Mouse (Mus musculus) heart, adult 11 months (tissue): ENCODE measurements at regions not wholly inside any gene's neighbourhood (a gene's known extent, or its start where the extent isn't known, plus 50 kb on each side); places are given as distances from the start of the nearest gene placed in this dataset.
A peak's percentile ranks its signal among the peaks of the same experiment; 100 is the strongest.

Experiments
- DNase-seq: peaks from one replicate; pipeline ENCODE4 v3.0.0; 2022

GRCm38 (mm10) chr4:56150716-56151115, 589.2 kb upstream of the Gm26657 start:
- peak; percentile 93 for DNase-seq

GRCm38 (mm10) chr4:56143827-56144226, 596.0 kb upstream of the Gm26657 start:
- no peak for DNase-seq

- no peak for DNase-seq
Observed at GRCm38 (mm10) chr4:56136837-56137236, 603.0 kb upstream of the Gm26657 start.

GRCm38 (mm10) chr4:56134350-56134749, 602.1 kb upstream of the Klf4 start:
- no peak for DNase-seq

- no peak for DNase-seq
Observed at GRCm38 (mm10) chr4:56127730-56128482, 595.6 kb upstream of the Klf4 start.

- no peak for DNase-seq
Observed at GRCm38 (mm10) chr4:56124515-56124914, 592.2 kb upstream of the Klf4 start.

- no peak for DNase-seq
Observed at GRCm38 (mm10) chr4:56122198-56122597, 589.9 kb upstream of the Klf4 start.

- DNase-seq, result no peak
Observed at GRCm38 (mm10) chr4:56121664-56122063, 589.4 kb upstream of the Klf4 start.

GRCm38 (mm10) chr4:56120357-56120756, 588.1 kb upstream of the Klf4 start:
- DNase-seq, result no peak

GRCm38 (mm10) chr4:56113701-56114196, 581.5 kb upstream of the Klf4 start:
- DNase-seq, result peak; percentile 100

- DNase-seq, result peak; percentile 98
Observed at GRCm38 (mm10) chr4:56112931-56113700, 580.9 kb upstream of the Klf4 start.

- no peak for DNase-seq
Observed at GRCm38 (mm10) chr4:56106962-56107361, 574.7 kb upstream of the Klf4 start.

- no peak for DNase-seq
Observed at GRCm38 (mm10) chr4:56102314-56102713, 570.0 kb upstream of the Klf4 start.

GRCm38 (mm10) chr4:56090796-56091195, 558.5 kb upstream of the Klf4 start:
- peak; percentile 92 for DNase-seq

GRCm38 (mm10) chr4:56088701-56089100, 556.4 kb upstream of the Klf4 start:
- DNase-seq, result no peak

- no peak for DNase-seq
Observed at GRCm38 (mm10) chr4:56086306-56086705, 554.0 kb upstream of the Klf4 start.

- DNase-seq, result no peak
Observed at GRCm38 (mm10) chr4:56084205-56084604, 551.9 kb upstream of the Klf4 start.

GRCm38 (mm10) chr4:56082411-56082810, 550.1 kb upstream of the Klf4 start:
- DNase-seq, result no peak

- DNase-seq, result no peak
Observed at GRCm38 (mm10) chr4:56080960-56081359, 548.7 kb upstream of the Klf4 start.

GRCm38 (mm10) chr4:56070664-56071334, 538.5 kb upstream of the Klf4 start:
- peak; percentile 98 for DNase-seq

GRCm38 (mm10) chr4:56068859-56069258, 536.6 kb upstream of the Klf4 start:
- no peak for DNase-seq

- no peak for DNase-seq
Observed at GRCm38 (mm10) chr4:56064657-56065056, 532.4 kb upstream of the Klf4 start.

GRCm38 (mm10) chr4:56051792-56052380, 519.6 kb upstream of the Klf4 start:
- DNase-seq, result peak; percentile 90
